Mouse (Mus musculus) adrenal gland, adult 8-10 months (tissue): ENCODE measurements around the gene Frrs1. TPM values are rescaled to one million over a fixed set of nuclear protein-coding genes. Genes with fewer than 3 reads are reported as not detected.

Source experiments
- DNase-seq: peaks from one replicate; pipeline ENCODE4 v3.0.0; 2022
- total RNA-seq, 4 experiments: library from RNA; stranded (reverse); gene quantifications; 2 replicates each; pipeline ENCODE4 v1.2.4; 2022

The Frrs1 gene
- total RNA-seq, 4 experiments from 2014 or later, result 6.2 to 25.3 (median 16.2) TPM

DNA sequence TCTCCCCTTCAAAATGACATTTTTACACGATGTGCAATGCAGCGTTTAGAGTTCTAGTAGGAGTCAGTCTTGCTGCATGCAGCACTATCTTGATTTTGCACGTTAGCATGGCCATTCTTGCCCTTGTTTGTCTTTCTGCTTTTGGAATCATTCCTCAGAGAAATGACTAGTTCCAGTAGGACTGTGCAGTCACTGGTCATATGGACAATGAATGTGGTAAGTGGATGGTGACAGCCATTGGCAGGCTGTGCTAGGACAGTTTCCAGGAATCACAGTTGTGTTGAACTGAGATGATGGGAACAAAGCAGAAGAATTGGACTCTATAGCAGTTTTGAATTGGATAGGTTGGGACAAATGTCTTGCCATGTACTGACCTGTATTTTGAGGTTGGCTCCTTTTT is 55.7 kb downstream of the Frrs1 start:
- DNase-seq, result no peak

DNA sequence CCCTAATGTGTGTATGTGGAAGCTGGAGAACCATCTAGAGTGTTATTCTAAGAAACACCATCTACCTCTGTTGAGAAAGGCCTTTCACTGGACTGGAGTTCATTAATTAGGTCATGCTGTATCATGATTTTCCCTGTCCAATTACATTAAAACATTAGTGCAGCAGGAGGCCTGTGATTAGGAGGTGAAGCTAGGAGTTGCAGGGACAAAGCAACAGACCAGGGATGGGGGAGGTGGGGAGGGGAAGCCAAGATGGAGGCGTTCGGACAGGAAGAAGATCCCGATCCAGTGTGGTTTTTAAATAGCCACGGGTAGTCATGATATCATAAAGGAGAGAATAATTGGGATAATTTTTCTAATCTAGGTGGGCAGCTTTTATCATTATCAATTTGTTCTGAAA is 57.8 kb downstream of the Frrs1 start:
- DNase-seq, result no peak

DNA sequence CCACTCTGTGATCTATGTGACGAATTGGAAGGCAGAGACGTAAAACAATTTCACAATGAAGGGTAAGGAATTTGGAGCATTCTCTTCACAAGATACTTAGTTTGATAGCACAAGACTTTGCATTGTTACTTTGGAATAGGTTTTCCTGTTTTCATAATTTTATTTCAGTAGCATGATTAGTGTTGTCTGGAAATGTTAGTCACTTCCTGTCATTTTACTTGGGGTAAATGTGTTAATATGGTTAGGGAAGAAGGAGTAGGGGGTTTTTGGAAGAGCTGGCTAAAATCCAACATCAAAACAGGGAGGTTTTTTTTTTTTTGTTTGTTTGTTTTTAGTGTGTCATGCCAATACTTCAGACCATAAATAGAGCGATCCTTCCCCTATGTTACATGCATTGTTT is 62.3 kb downstream of the Frrs1 start:
- no peak for DNase-seq

DNA sequence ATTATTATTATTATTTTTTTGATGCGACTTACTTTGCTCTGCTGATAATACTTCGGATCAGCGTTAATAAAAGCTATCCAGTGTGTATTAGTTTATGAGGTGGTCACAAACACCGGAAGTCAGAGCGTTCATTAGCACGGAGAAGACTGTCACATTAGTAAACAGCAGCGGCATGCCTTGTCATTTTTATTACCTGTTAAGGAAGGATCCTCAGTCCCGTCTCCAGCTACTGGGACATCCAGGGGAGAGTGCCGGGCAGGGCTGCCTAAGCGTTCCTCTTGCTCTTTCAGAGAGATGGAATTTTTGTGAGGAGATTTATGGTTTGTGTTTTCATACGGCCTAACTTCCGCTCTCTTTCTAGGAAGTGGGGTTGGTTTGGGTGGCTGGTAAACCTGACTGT is 63.8 kb downstream of the Frrs1 start:
- DNase-seq, result no peak

DNA sequence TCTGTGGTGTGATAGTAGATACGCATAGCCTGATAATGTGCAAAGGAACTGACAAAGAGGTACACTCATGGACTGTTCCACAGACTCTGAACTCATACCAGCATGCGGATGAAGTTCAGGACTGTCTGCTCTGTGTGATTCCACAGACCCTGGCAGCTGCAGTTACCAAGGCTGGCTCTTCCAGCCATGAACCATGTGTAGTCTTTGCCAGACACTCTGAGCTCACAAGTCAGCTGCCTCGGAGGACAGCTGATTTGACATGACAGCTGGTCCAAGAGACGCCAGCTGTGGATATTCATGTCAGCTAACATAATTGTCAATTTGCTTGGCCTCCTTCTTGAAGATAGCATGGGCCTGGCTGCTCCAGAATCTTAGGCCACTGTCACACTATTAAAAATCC is 69.7 kb downstream of the Frrs1 start:
- no peak for DNase-seq

DNA sequence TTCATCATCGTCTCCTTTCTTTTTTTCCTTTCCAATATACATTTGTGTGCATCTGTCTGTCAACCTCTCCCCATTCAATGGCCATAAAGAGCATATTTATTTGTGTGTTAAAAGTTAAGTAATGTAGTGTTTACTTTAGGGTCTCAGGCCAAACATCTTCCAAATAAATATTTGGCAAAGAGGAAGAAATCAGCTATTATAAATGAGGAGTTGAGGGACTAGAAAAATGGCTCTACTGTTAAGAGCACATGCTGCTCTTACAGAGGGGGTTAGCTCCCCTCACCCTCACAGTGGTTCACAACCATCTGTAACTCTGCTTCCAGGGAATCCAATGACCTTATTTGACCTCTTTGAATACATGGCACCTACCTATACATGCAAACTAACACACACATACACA is 73.9 kb downstream of the Frrs1 start:
- no peak for DNase-seq

DNA sequence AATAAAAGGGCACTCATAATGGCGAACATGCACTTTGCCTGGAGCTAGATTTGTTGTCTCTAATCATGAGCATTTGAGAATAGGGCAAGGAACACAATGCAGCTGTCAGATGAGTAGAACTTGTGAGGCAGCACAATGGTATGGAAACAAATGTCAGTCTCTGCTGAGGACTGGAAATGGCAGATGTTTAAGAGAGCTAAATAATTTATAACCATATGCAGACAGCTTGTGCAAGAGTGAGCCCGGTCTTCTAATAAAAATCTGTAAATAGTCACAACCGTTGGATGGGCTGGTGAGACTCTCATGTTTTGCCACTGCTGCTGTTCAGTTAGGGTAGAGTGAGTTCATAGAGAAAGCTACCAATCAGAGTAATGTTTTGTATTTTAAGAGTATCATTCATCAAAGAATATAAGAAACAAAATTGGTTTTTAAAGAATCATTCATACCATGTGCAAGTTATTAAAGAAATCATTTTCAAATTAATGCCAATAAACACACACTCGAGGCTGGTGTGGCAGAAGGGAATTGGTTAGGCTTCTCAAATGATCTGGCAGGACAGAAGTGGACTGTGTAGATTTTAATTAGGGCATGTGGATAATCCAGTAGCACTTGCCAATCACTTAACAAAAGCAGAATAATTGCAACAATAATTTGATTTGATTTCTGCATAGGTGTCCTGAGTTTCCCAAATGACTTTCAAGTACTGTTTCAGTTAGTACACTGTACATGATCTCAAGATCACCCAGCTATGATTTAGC is 77.8 kb downstream of the Frrs1 start:
- no peak for DNase-seq

DNA sequence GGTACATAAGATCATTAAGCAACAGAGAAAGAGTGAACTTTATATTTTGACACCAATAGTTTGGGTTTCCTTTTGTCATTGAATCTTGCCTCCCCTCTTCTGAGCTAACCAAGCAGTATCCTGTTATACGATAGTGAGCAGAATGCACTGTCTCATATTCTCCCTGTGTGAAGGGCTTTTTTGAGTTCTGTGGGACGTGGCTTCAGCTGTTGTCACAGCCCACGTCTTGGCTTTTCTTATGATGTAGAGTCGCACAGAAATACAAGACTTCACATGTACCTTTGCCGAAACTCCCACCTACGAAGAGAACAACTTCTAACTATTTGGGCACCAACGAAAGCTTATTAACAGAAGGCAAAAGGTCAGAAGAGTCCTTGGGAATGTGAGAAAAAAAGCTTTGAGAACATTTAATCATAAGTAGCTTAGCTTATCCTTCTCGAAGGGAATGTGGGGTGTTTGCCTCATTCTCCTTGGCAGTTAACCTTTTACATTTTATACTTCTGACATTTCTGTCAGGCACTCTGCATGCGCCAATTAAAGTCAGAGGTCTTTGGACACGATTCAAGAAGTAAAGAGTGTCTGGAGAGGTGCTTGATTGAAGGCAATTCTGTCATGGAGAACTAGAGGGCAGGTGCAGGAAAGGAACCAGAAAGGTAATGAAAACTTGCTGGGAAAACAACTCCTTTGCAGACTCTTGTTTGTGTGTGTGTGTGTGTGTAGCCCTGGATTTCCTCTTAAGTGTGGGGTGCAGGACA is 81.7 kb downstream of the Frrs1 start:
- no peak for DNase-seq

DNA sequence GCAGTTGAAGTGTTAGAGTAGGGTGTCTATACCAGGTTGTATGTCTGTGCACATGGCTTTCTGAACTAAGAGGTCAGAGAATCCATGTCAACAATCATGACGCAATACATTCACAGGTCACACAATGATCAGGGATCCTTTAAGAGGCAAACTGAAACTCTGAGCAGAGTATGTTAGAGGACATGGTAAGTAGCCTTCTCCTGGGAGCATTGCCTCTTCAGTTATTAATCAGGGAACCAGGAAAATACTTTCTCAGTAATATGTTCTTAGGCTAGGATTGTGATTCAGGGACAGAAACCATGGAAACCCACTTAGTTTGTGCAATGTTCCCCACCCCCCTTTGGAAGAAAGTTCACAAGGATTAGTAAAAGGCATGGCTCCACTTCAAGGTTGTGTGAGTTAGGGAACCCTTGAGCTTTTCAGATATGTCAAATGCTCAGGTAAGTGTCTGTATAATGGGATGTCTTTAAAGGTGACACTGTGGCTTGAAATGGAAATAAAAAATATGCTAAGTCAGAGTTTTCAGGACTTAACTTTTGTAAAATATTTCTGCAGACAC is 82.4 kb downstream of the Frrs1 start:
- DNase-seq, result no peak

DNA sequence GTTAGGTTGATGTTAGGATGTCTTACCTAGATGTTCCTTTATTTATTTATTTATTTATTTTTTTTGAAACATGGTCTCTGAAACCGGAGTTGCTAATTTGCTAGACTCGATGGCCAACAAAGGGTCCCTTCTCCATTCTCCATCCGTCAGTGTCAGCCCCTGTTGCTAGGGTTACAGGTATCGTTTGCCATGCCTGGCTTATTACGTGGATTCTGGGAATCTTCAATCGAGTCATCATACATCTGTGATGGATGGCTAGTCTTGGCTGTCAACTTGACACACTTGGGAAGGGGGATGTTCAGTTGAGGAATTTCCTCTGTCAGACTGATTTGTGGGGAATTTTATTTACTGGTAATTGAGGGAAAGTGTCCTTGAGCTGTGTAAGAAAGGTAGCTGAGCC is 83.5 kb downstream of the Frrs1 start:
- peak; percentile 45 for DNase-seq

DNA sequence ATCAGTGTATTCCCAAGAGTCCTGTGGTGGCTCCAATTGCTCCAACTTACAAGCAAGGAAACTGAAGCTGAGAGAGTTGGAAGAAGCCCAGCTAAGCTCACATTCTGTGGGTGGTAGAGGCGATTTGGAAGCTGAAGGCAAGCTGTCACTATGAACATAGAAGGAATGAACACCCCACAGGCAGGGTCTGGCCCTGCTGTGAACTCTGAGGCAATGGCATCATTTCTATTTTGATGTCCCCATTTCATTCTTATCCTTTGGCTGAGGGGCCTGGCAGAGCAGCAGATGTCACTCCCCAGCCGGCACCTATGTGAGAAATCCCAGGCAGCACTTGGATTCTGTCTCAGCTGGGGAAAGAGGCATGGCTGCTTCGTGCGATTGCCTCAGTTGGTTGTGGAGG is 84.2 kb downstream of the Frrs1 start:
- no peak for DNase-seq

DNA sequence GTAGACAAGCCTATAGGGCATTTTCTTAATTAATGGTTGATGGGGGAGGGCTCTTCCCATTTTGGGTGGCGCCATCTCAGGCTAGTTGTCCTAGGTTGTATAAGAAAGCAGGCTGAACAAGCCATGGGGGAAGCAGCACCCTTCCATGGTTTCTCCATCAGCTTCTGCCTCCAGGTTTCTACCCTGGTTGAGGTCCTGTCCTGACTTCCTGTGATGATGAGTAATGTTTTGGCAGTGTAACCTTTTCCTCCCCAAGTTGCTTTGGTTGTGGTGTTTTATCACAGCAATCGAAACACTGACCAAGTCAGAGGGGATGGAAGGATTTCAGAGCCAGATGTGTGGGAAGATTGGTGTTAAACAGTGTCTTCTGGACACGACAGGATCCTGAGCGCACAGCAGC is 87.2 kb downstream of the Frrs1 start:
- DNase-seq, result no peak

DNA sequence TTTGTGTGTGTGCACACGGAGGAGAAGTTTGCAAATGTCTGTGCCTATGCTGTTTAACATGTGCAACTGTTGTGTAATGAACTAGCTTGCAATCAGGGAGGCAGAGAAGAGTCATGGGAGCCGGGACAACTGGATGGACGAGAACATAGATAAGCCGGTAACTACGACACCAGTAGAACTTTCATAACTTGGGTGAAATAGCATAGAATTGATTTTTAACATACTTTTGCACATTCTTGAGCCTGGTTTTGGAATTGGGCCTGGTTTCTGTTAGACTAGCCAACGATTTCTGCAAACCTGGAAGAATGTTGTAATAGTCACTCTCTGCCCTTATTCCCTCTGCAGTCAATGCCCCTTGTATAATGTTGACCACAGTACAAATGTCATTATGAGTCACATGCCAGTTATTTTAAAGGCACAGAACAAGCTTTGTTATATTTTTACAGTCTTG is 91.4 kb downstream of the Frrs1 start:
- no peak for DNase-seq

DNA sequence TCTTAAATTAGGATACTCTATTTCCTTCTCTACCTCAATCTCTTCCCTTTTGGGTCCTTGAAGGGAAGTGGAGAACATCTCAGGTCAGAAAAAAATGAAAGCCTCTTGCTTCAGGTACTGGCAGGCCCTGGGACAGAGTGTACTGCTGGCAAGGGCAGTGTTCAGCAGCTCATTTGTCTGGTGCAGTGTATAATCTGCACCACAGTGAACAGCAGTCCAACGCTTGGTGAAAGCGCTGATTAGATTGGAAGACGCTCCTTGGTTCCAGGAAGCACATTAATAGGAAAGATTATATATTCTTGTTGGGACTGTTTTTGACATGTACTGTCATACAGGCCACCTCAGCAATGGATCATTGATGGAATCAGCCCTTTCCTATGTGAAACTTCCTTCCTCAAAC is 92.2 kb downstream of the Frrs1 start:
- no peak for DNase-seq

DNA sequence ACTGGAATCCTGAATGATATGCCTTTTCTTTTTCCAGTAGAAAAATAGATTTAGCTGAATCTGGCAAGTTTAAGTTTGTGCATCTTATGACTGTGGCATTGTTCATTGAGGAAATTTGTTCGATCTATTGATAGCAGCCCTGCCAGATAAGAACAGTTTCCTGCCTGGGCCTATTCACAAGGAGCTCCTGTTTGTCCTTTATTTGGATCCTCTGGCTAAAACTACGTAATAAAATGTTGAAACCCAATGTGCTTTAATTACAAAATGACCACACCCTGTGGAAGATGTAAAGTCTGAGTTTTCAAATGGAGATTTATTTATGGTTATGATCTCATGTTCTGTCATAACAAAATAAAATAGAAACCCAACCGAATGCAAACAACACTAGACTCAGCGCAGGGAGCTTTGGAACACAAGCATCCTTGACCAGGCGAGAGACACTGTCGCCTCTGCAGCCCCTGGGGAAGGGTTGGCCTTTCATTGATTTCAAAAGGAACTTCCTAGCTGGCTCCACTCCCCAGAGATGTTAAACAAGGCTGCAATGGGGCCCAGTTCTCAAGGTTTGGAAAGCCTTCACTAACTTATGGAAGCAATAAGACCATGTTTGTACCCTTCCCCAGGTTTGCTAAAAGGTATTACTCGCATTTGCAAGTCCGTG is 93.1 kb downstream of the Frrs1 start:
- DNase-seq, result no peak

DNA sequence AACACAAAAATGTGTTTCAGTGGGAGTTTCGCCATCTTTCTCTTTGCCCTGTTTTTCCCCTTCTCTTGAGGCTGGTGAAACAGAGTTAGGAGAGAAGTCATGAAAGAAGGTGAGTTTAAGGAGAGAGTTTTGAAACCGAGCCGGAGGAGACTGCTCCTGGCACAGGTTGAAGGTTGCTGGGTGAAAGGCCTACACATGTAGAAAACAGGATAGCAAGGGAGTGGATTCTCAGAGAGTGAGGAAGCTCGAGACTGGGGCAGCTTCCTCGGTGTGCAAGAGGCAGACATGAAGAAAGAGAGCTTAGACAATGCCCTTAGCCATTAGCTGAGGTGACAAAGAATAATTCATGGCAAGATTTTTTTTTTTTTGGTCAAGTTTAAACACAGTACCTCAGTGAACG is 94.1 kb downstream of the Frrs1 start:
- no peak for DNase-seq

DNA sequence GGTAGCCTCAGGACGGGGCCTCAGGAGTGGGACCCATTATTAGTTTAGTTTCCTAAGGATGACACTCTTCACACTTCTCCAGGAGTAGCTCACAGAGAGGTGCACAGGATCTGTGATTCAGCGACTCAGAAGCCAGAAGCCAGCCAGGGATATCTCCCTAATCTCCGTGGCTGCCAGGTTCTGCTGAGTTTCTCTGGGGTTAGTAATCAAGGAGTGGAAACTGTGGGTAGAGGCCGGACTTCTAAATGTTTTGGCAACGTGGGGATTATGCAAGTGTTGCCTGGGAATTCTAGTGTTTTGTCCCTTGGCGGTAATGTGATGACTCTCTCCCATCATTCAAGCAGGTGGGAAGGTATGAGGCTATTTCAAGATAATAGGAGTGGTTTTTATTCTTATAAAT is 95.8 kb downstream of the Frrs1 start:
- no peak for DNase-seq

Other genes with a start within 250 kb of the Frrs1 start
- 10 to 100 TPM; 13.6 to 27.7 (median 18.2) TPM for gene Trmt13, start 244.9 kb upstream of the Frrs1 start, total RNA-seq
- 10 to 100 TPM; 53.3 to 62.0 (median 60.8) TPM for gene Mfsd14a, start 196.8 kb upstream of the Frrs1 start, total RNA-seq
- not detected for gene Gm43191, start 178.2 kb upstream of the Frrs1 start, total RNA-seq
- 10 to 100 TPM; 24.5 to 30.0 (median 28.0) TPM for gene Slc35a3, start 146.6 kb upstream of the Frrs1 start, total RNA-seq
- 10 to 100 TPM; 49.9 to 75.6 (median 62.3) TPM for gene Agl, start 51.3 kb upstream of the Frrs1 start, total RNA-seq
- gene 4930455H04Rik, start 108.8 kb downstream of the Frrs1 start, total RNA-seq, result not detected
- 10 to 100 TPM; 37.4 to 65.1 (median 51.8) TPM for gene Palmd, start 109.5 kb downstream of the Frrs1 start, total RNA-seq